Mouse (Mus musculus) CH12F3 (cell line): Measurements from ENCODE around the gene Gnat1.
"Not testable (repeated sequence)": the region's sequence is repeated elsewhere in the genome, so short reads cannot be mapped to it uniquely, and the experiment has no call there.

Experiments used
- in situ Hi-C: fragments of 300-500 bp; cut with MboI; formaldehyde crosslinking; loops from 2 replicates; pipeline ENCODE4 v1.14.3; 2020; ENCODE audit warnings: low sequenced_read_pairs

Gene Gnat1

GRCm38 (mm10) chr9:107701594-107701993 lies 22.1 kb upstream of the Gnat1 start:
- in situ Hi-C loops: no loop called here

- in situ Hi-C loops: no loop called here
Observed at GRCm38 (mm10) chr9:107700114-107700571, 20.6 kb upstream of the Gnat1 start.

GRCm38 (mm10) chr9:107699376-107699980 lies 20.0 kb upstream of the Gnat1 start:
- in situ Hi-C loops: no loop called here

- in situ Hi-C loops: no loop called here
Observed at GRCm38 (mm10) chr9:107698611-107699190, 19.2 kb upstream of the Gnat1 start.

- in situ Hi-C loops: no loop called here
Observed at GRCm38 (mm10) chr9:107697811-107698521, 18.5 kb upstream of the Gnat1 start.

GRCm38 (mm10) chr9:107696845-107697610 lies 17.5 kb upstream of the Gnat1 start:
- in situ Hi-C loops: no loop called here

GRCm38 (mm10) chr9:107696106-107696479 lies 16.6 kb upstream of the Gnat1 start:
- in situ Hi-C loops: no loop called here

GRCm38 (mm10) chr9:107695441-107696105 lies 16.1 kb upstream of the Gnat1 start:
- in situ Hi-C loops: no loop called here

GRCm38 (mm10) chr9:107694627-107695026 lies 15.1 kb upstream of the Gnat1 start:
- in situ Hi-C loops: no loop called here

GRCm38 (mm10) chr9:107693433-107693987 lies 14.0 kb upstream of the Gnat1 start:
- in situ Hi-C loops: no loop called here

- in situ Hi-C loops: no loop called here
Observed at GRCm38 (mm10) chr9:107692785-107693184, 13.3 kb upstream of the Gnat1 start.

GRCm38 (mm10) chr9:107690391-107690790 lies 10.9 kb upstream of the Gnat1 start:
- in situ Hi-C loops: no loop called here

- in situ Hi-C loops: no loop called here
Observed at GRCm38 (mm10) chr9:107688939-107689338, 9.4 kb upstream of the Gnat1 start.

- in situ Hi-C loops: no loop called here
Observed at GRCm38 (mm10) chr9:107688415-107688814, 8.9 kb upstream of the Gnat1 start.

- in situ Hi-C loops: no loop called here
Observed at GRCm38 (mm10) chr9:107685231-107685981, 5.9 kb upstream of the Gnat1 start.

- in situ Hi-C loops: no loop called here
Observed at GRCm38 (mm10) chr9:107682405-107682804, 2.9 kb upstream of the Gnat1 start.

GRCm38 (mm10) chr9:107678861-107679260 lies 651 bp downstream of the Gnat1 start:
- in situ Hi-C loops: no loop called here

GRCm38 (mm10) chr9:107677819-107678526 lies 1.5 kb downstream of the Gnat1 start:
- in situ Hi-C loops: not testable (repeated sequence)

- in situ Hi-C loops: no loop called here
Observed at GRCm38 (mm10) chr9:107677091-107677784, 2.3 kb downstream of the Gnat1 start.
